Comparison of ENCODE assay signal across 8 mouse cellular contexts in genomic region chr10:70165877-70166276, GRCm38 (mm10). TPM values are rescaled to one million over a fixed set of nuclear protein-coding genes. Genes with fewer than 3 reads are reported as not detected.
DNase-seq lines count a peak whose midpoint lies in the region; ATAC-seq and TF ChIP-seq lines count a peak whose summit lies in the region.

No protein-coding gene starts in this region.

- TF ChIP-seq EP300 in heart, postnatal 0 days (IDR thresholded peaks at IDR 0.05; ENCODE audit: low read depth): no peak

- peak overlapping the region; percentile 28; the same call in 1 of the 2 replicates for H3K27ac ChIP-seq in left cerebral cortex, adult 2 months
- H3K27ac ChIP-seq in heart, postnatal 0 days (ENCODE audit: low read depth): no peak overlapping the region

- H3K36me3 ChIP-seq in heart, postnatal 0 days (replicated peaks; ENCODE audit: control insufficient read depth, insufficient read depth, low read length): peaks cover 29% of the 10 kb centered on the region

- ATAC-seq in frontal cortex, adult (ENCODE audit: low TSS enrichment): peak; percentile 80
- ATAC-seq in Patski: no peak
- no peak for ATAC-seq in heart, postnatal 0 days (ENCODE audit: insufficient read depth, low read depth)

- H3K27me3 ChIP-seq in Patski: no peaks in the 10 kb centered on the region
- no peaks in the 10 kb centered on the region for H3K27me3 ChIP-seq in heart, postnatal 0 days (ENCODE audit: control insufficient read depth, insufficient read depth, low read length)

- H3K9me3 ChIP-seq in heart, postnatal 0 days (replicated peaks; ENCODE audit: control insufficient read depth, low read length): no peaks in the 10 kb centered on the region

- CTCF ChIA-PET in Patski (lab: Charles Lee): interaction anchor here (1.1 to 2.6 kb wide), 4 partner anchors 11 to 132 kb away, joined by 3 to 7 read pairs (median 4); no protein-coding TSS in a partner anchor

- H3K4me1 ChIP-seq in heart, postnatal 0 days (ENCODE audit: control insufficient read depth, insufficient read depth): peaks cover 17% of the 10 kb centered on the region

- DNase-seq in frontal cortex, postnatal 25 days (ENCODE audit: low spot score in 2 of 2): no peak
- DNase-seq in left cerebral cortex, adult 2 months (ENCODE audit: extremely low spot score in 1 of 2, low spot score in 2 of 2): peak; percentile 50 to 57
- DNase-seq in left cerebral cortex, postnatal 10 days (ENCODE audit: extremely low spot score in 1 of 2, low spot score in 2 of 2): no peak
- no peak for DNase-seq in Patski (ENCODE audit: low read depth, low spot score)
- DNase-seq in heart, postnatal 0 days (ENCODE audit: low spot score): peak; percentile 63
- no peak for DNase-seq in adrenal gland, adult 8-10 months
- no peak for DNase-seq in adrenal gland, adult 18-20 months (ENCODE audit: low spot score in 2 of 2)

- POLR2A ChIA-PET in Patski (lab: Charles Lee): no interaction called here

- H3K4me3 ChIP-seq in left cerebral cortex, adult 2 months: no peak overlapping the region
- H3K4me3 ChIP-seq in heart, postnatal 0 days (ENCODE audit: low read depth, low read length): no peak overlapping the region

- intact Hi-C loops in left cerebral cortex, adult 2 months (cut with DNase I): loop anchor here (1.0 to 5.0 kb wide), 2 partner anchors 69 to 144 kb away; partner anchors contain the start of gene Ccdc6
- intact Hi-C loops in left cerebral cortex, postnatal 10 days (cut with DNase I): loop anchor here (5.0 kb wide), 1 partner anchor 69 kb away; the partner anchor contains the start of gene Ccdc6

- WGBS in heart, postnatal 0 days: 33% methylated on average over 6 of the region's 6 CpGs

- H3K9ac ChIP-seq in heart, postnatal 0 days (replicated peaks; ENCODE audit: low read depth, low read length): no peak overlapping the region

- TF ChIP-seq CTCF in left cerebral cortex, adult 2 months (IDR thresholded peaks at IDR 0.05): peak; percentile 54
- peak; percentile 65 for TF ChIP-seq CTCF in Patski (IDR thresholded peaks at IDR 0.05)
- peak; percentile 64 for TF ChIP-seq CTCF in heart, postnatal 0 days (IDR thresholded peaks at IDR 0.05; ENCODE audit: low read depth)

- H3K4me2 ChIP-seq in heart, postnatal 0 days (ENCODE audit: low read depth, low read length): no peak overlapping the region

- in situ Hi-C loops in Patski (cut with MboI; ENCODE audit: low pct_unique_long_range_greater_than_20kb): loop anchor here (25.0 kb wide), 1 partner anchor 154 kb away; no protein-coding TSS in a partner anchor

RNA-seq across cellular contexts. Expression of gene Mrln, which starts 38.6 kb away (rescaled TPM):
- not detected for total RNA-seq in left cerebral cortex, adult 2 months (2021)
- total RNA-seq in left cerebral cortex, postnatal 10 days (2021): not detected
- not detected for polyA plus RNA-seq in Patski (2021)
- total RNA-seq in heart, postnatal 0 days (2014; rRNA removed; ENCODE audit: low replicate concordance): not detected in 2 replicates
- polyA plus RNA-seq in heart, postnatal 0 days (2015; fragmentation: Nextera tagmentation; extraction: Ambion mirVana): 0.51 TPM in 1 of 2 replicates, not detected in the other
- under 1 TPM in 1 of 4 experiments, not detected in 3; 0.89 TPM for total RNA-seq in adrenal gland, adult 8-10 months (2022)
- under 1 TPM in 1 of 2 experiments, not detected in 1; 0.96 TPM for total RNA-seq in adrenal gland, adult 18-20 months (2021)

Comparison
In these comparisons a context has a peak if more than half of its experiments do, and no peak if none do; other contexts are left out.
1. DNase-seq: peak in left cerebral cortex, adult 2 months (2 of 2) and heart, postnatal 0 days (single experiment); none in frontal cortex, postnatal 25 days (0 of 2), left cerebral cortex, postnatal 10 days (0 of 2), Patski (single experiment), adrenal gland, adult 8-10 months (single experiment) and adrenal gland, adult 18-20 months (0 of 2).
2. Peak in every context shown above with its lines, with median percentiles within 50 percentile points of each other: CTCF ChIP-seq.